Mouse (Mus musculus): ENCODE results near the gene Myh7.

- TF ChIP-seq CTCF (IDR thresholded peaks at IDR 0.05; ENCODE audit: low read depth), result no peak
- TF ChIP-seq EP300 (IDR thresholded peaks at IDR 0.05; ENCODE audit: low read depth), result no peak
Observed at GRCm38 (mm10) chr14:55000814-55001213, 6.4 kb upstream of the Myh7 start.

All from heart, postnatal 0 days (tissue).